Mouse (Mus musculus): ENCODE measurements around the gene Vmn1r221. TPM values are rescaled to one million over a fixed set of nuclear protein-coding genes. Genes with fewer than 3 reads are reported as not detected.
A peak's percentile ranks its signal among the peaks of the same experiment; 100 is the strongest.
"Not testable (repeated sequence)": the region's sequence is repeated elsewhere in the genome, so short reads cannot be mapped to it uniquely, and the experiment has no call there.

The Vmn1r221 gene
- not detected in 2 replicates for polyA plus RNA-seq (2012; rRNA removed)

DNA sequence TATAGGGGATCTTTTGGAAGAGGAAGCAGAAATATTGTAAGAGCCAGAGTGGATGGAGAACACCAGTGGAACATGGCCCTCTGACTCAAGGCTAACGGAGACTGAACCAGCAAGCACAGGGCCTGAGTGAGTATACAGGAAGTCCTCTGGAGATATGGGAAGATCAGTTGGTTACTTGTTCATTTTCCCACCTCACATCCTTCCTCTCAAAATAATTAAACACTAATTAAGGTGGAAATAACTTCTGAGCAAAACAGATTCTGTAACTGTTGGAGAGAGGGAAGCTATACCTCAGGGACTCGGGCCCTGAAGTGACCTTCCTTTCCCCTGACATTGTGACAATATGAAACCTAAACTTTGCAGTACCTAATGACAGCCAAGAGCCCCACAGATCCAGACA lies at the start of gene Vmn1r221:
Gene Vmn1r221 (plus strand): TSS at position 301 of the 400 bp plus-strand sequence.
- H3K4me3 ChIP-seq (ENCODE audit: insufficient read depth, low read length); H3K27ac ChIP-seq (ENCODE audit: insufficient read depth, low read length); H3K4me1 ChIP-seq (ENCODE audit: control insufficient read depth, insufficient read depth, low read length): not testable (repeated sequence)

GRCm38 (mm10) chr13:23166471-23166870 lies 47.5 kb upstream of the Vmn1r221 start:
- H3K4me1 ChIP-seq (ENCODE audit: control insufficient read depth, insufficient read depth, low read length); H3K4me3 ChIP-seq (ENCODE audit: insufficient read depth, low read length); H3K27ac ChIP-seq (ENCODE audit: insufficient read depth, low read length): not testable (repeated sequence)

DNA sequence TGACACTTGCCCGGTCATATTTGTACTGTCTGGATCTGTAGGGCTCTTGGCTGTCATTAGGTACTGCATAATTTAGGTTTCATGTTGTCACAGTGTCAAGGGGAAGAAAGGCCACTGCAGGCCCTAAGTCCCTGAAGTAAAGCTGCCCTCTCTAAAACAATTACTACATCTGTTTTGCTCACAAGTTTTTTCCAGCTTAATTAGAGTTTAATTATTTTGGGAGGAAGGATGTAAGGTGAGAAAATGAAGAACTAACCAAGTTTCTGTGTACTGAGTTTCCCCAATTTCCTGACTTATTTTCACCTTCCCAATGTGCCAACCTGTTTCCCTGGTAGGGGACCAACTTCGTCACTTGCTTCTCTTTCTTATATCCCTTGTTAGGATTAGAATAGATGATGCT lies 26.1 kb upstream of the Vmn1r221 start, which contains the start of gene Vmn1r220:
Gene Vmn1r220 (minus strand): TSS at position 101 of the 400 bp plus-strand sequence.
- no peak within 1 kb of the TSS for H3K27ac ChIP-seq (ENCODE audit: insufficient read depth, low read length)
- no peaks in the 10 kb centered on the region for H3K4me1 ChIP-seq (ENCODE audit: control insufficient read depth, insufficient read depth, low read length)
- TF ChIP-seq CTCF (IDR thresholded peaks at IDR 0.05; ENCODE audit: extremely low read depth, insufficient read depth, low read length) (no peak), POLR2A (IDR thresholded peaks at IDR 0.05; ENCODE audit: extremely low read depth, insufficient read depth, low read length) (no peak)
- H3K4me3 ChIP-seq (ENCODE audit: insufficient read depth, low read length) = no peak within 1 kb of the TSS

- H3K4me3 ChIP-seq (ENCODE audit: insufficient read depth, low read length); H3K4me1 ChIP-seq (ENCODE audit: control insufficient read depth, insufficient read depth, low read length): not testable (repeated sequence)
Measured at GRCm38 (mm10) chr13:23203885-23204284, 10.0 kb upstream of the Vmn1r221 start.

GRCm38 (mm10) chr13:23235847-23236246 lies 21.9 kb downstream of the Vmn1r221 start, which contains the start of gene Vmn1r222:
TSS of gene Vmn1r222 (minus strand) at chr13:23235947.
- not testable (repeated sequence) for H3K27ac ChIP-seq (ENCODE audit: insufficient read depth, low read length); H3K4me1 ChIP-seq (ENCODE audit: control insufficient read depth, insufficient read depth, low read length); H3K4me3 ChIP-seq (ENCODE audit: insufficient read depth, low read length)

More at GRCm38 (mm10) chr13:23203885-23204284, 10.0 kb upstream of the Vmn1r221 start:
- not testable (repeated sequence) for H3K27ac ChIP-seq (ENCODE audit: insufficient read depth, low read length)

DNA sequence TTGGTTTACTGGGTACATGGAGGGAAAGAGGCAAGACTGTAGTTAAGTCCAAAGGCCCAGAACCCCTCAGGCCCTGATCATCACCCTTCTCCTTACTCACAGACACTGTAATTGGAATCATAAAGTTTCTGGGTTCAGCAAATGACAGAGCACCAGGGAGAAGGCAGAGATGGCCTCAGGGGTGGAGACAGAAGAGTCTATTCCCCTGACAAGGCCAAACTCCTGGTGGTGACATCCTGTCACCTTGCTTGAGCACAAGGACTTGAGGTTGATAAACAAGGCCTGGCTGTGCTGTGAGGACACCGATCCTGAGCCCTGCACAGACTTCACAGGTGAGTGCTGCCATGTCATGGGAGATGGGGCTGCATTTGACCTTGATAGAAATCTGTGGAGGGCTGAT lies 32.9 kb downstream of the Vmn1r221 start, which contains the start of gene Vmn1r223:
Gene Vmn1r223 (plus strand): TSS at position 301 of the 400 bp plus-strand sequence.
- not testable (repeated sequence) for H3K4me1 ChIP-seq (ENCODE audit: control insufficient read depth, insufficient read depth, low read length); H3K27ac ChIP-seq (ENCODE audit: insufficient read depth, low read length); H3K4me3 ChIP-seq (ENCODE audit: insufficient read depth, low read length)

DNA sequence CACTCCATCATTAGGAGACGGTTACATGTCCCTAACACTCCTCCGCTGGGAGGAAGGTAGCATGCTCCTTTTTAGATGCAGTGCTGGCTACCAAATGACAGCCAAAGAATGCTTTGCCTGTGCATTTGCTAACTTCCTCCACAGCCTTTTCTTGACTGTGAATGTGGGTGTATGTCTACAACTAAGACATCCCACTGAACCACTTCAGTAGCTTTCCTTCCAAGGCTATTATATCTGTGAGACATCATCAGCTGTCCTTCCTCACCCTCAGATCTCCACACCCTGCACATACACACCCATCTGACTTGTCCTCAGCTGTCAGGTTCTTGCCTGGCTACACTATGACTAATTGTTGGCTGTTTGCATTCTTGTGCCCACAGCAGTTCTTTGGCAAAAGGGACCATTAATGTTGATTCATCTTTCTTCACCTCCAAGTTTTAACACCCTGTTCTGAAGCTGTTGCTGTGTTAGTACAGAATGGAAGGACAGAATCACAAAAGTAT lies 44.7 kb downstream of the Vmn1r221 start:
- no peak for TF ChIP-seq CTCF (IDR thresholded peaks at IDR 0.05; ENCODE audit: extremely low read depth, insufficient read depth, low read length)
- no peak for TF ChIP-seq POLR2A (IDR thresholded peaks at IDR 0.05; ENCODE audit: extremely low read depth, insufficient read depth, low read length)
- no peaks in the 10 kb centered on the region for H3K4me1 ChIP-seq (ENCODE audit: control insufficient read depth, insufficient read depth, low read length)

GRCm38 (mm10) chr13:23268606-23269005 lies 54.7 kb downstream of the Vmn1r221 start:
- H3K4me1 ChIP-seq (ENCODE audit: control insufficient read depth, insufficient read depth, low read length); H3K27ac ChIP-seq (ENCODE audit: insufficient read depth, low read length); H3K4me3 ChIP-seq (ENCODE audit: insufficient read depth, low read length): not testable (repeated sequence)

More for the DNA sequence above, 44.7 kb downstream of the Vmn1r221 start:
- Histone ChIP-seq H3K4me3 (ENCODE audit: insufficient read depth, low read length) (no peak overlapping the region), H3K27ac (ENCODE audit: insufficient read depth, low read length) (no peak overlapping the region)

- 0 out of 2 replicates have a peak, but pooled peaks have one; percentile 3 for TF ChIP-seq CTCF (IDR thresholded peaks at IDR 0.05; ENCODE audit: extremely low read depth, insufficient read depth, low read length)
- H3K4me3 ChIP-seq (ENCODE audit: insufficient read depth, low read length) = not testable (repeated sequence)
Measured at GRCm38 (mm10) chr13:23269127-23269526, 55.2 kb downstream of the Vmn1r221 start.

GRCm38 (mm10) chr13:23269681-23270080 lies 55.8 kb downstream of the Vmn1r221 start:
- Histone ChIP-seq H3K4me1 (ENCODE audit: control insufficient read depth, insufficient read depth, low read length) (no peaks in the 10 kb centered on the region), H3K27ac (ENCODE audit: insufficient read depth, low read length) (no peak overlapping the region), H3K4me3 (ENCODE audit: insufficient read depth, low read length) (no peak overlapping the region)
- TF ChIP-seq POLR2A (IDR thresholded peaks at IDR 0.05; ENCODE audit: extremely low read depth, insufficient read depth, low read length) (no peak), CTCF (IDR thresholded peaks at IDR 0.05; ENCODE audit: extremely low read depth, insufficient read depth, low read length) (no peak)

More at GRCm38 (mm10) chr13:23269127-23269526, 55.2 kb downstream of the Vmn1r221 start:
- not testable (repeated sequence) for H3K27ac ChIP-seq (ENCODE audit: insufficient read depth, low read length); H3K4me1 ChIP-seq (ENCODE audit: control insufficient read depth, insufficient read depth, low read length)

DNA sequence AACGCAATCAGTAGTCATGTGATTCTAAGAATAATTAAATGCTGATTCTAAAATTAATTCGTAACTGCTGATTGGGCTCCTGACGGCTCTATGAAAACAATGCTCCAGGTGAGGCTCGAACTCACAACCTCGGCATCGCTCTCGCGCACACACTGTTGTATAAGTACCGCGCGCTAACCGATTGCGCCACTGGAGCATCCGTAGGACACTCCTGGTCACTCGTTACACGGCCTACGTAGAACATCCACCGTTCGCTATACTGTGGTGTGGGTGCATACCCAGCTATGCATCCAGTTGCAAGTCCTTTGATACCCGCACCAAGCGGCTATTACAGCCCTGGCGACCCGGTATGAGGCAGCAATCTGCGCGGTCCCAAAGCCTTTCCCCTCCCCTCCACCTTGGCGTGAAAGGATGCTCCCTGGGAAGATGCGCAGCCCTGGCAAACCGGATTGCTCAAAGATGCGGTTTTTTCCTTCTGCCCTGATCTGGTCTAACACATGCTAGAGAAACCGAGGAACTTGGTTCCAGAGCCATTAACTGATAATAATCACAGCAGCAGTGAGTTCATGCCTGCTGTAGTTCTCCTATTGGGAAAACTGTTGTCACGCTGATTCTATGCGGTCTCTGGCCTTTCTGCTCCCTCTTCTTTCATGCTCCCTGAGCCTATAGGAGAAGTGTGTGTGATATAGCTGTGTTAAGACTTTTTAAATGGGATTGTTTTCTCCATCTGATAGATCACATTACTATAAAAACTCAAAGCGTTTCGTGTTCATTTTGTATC lies 56.6 kb downstream of the Vmn1r221 start:
- Histone ChIP-seq H3K4me1 (ENCODE audit: control insufficient read depth, insufficient read depth, low read length) (no peaks in the 10 kb centered on the region), H3K27ac (ENCODE audit: insufficient read depth, low read length) (no peak overlapping the region), H3K4me3 (ENCODE audit: insufficient read depth, low read length) (peak overlapping the region; percentile 49)
- TF ChIP-seq CTCF (IDR thresholded peaks at IDR 0.05; ENCODE audit: extremely low read depth, insufficient read depth, low read length) = no peak
- no peak for TF ChIP-seq POLR2A (IDR thresholded peaks at IDR 0.05; ENCODE audit: extremely low read depth, insufficient read depth, low read length)

Other genes starting within 250 kb of the Vmn1r221 start
- not detected in 2 replicates for gene Vmn1r213, start 206.5 kb upstream of the Vmn1r221 start, polyA plus RNA-seq (2012; rRNA removed)
- gene Vmn1r214, start 183.7 kb upstream of the Vmn1r221 start, polyA plus RNA-seq (2012; rRNA removed) = not detected in 2 replicates
- gene Vmn1r215, start 146.1 kb upstream of the Vmn1r221 start, polyA plus RNA-seq (2012; rRNA removed) = not detected in 2 replicates
- not detected in 2 replicates for gene Vmn1r217, start 95.9 kb upstream of the Vmn1r221 start, polyA plus RNA-seq (2012; rRNA removed)
- gene Vmn1r218, start 81.0 kb upstream of the Vmn1r221 start, polyA plus RNA-seq (2012; rRNA removed) = not detected in 2 replicates
- not detected in 2 replicates for gene Vmn1r219, start 54.8 kb upstream of the Vmn1r221 start, polyA plus RNA-seq (2012; rRNA removed)
- not detected in 2 replicates for gene Vmn1r220, start 26.2 kb upstream of the Vmn1r221 start, polyA plus RNA-seq (2012; rRNA removed)
- gene Vmn1r222, start 21.8 kb downstream of the Vmn1r221 start, polyA plus RNA-seq (2012; rRNA removed) = not detected in 2 replicates
- not detected in 2 replicates for gene Vmn1r223, start 33.0 kb downstream of the Vmn1r221 start, polyA plus RNA-seq (2012; rRNA removed)
- gene Zfp322a, start 155.1 kb downstream of the Vmn1r221 start, polyA plus RNA-seq (2012; rRNA removed) = 14.3 and 14.8 TPM in 2 replicates
- gene Abt1, start 209.7 kb downstream of the Vmn1r221 start, polyA plus RNA-seq (2012; rRNA removed) = 7.8 and 8.3 TPM in 2 replicates

Data from cortical plate, adult 2 months (tissue).